In the genomic region with DNA sequence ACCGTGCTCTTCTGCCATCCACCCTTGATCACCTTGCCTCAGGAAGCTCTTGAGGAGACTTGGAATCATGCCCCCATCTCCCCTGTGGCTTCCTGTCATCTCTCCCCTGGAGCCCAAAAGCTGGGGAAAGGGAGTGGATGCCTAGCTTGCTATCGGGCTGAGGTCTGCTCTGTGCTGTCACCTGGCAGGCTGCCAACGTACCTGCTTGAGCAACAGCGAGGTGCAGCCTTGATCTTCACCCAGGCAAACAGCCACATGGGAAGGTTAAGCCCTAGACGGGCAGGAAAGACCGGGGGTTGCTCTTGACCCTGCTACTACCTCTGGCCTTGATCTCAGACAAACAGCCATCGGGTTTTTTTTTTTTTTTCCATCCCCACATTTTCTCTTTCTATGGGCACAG, we compare ENCODE assay signal across 11 mouse cellular contexts.
DNase-seq lines count a peak whose midpoint lies in the region; ATAC-seq and TF ChIP-seq lines count a peak whose summit lies in the region.
"Had no signal": no experiment of that assay in that cellular context is flagged by ENCODE, and none has a peak within 500 bp of the region (broad histone marks: within the 10 kb centered on the region; RNA-seq: fewer than 3 reads in every experiment).

No protein-coding gene starts in this region.

- H3K4me2 ChIP-seq in lung, embryonic 14.5 days: no peak overlapping the region
- H3K4me2 ChIP-seq in stomach, embryonic 15.5 days: peak overlapping the region; percentile 19; the same call in 1 of the 2 replicates
- H3K4me2 ChIP-seq in heart, embryonic 12.5 days: no peak overlapping the region
- H3K4me2 ChIP-seq: embryonic facial prominence, embryonic 15.5 days; midbrain, embryonic 13.5 days had no signal

- TF ChIP-seq CTCF in lung, embryonic 14.5 days (IDR thresholded peaks at IDR 0.05; ENCODE audit: low read depth): no peak

- no peaks in the 10 kb centered on the region for H3K27me3 ChIP-seq in lung, embryonic 14.5 days (ENCODE audit: insufficient read depth, low read length)
- no peaks in the 10 kb centered on the region for H3K27me3 ChIP-seq in stomach, embryonic 15.5 days (replicated peaks)
- H3K27me3 ChIP-seq in heart, embryonic 12.5 days (replicated peaks): 0 out of 2 replicates have a peak, but pooled peaks cover 2% of the 10 kb centered on the region
- H3K27me3 ChIP-seq: embryonic facial prominence, embryonic 15.5 days had no signal

- no peaks in the 10 kb centered on the region for H3K9me3 ChIP-seq in lung, embryonic 14.5 days (ENCODE audit: low read depth, low read length)
- H3K9me3 ChIP-seq in stomach, embryonic 15.5 days: no peaks in the 10 kb centered on the region
- no peaks in the 10 kb centered on the region for H3K9me3 ChIP-seq in heart, embryonic 12.5 days (replicated peaks)
- H3K9me3 ChIP-seq: embryonic facial prominence, embryonic 15.5 days; midbrain, embryonic 13.5 days had no signal

- no peak for ATAC-seq in lung, embryonic 14.5 days (ENCODE audit: insufficient read depth)
- ATAC-seq in stomach, embryonic 15.5 days (ENCODE audit: insufficient read depth, low FRiP score, low read depth): peak; percentile 66; the same call in 1 of the 2 replicates
- ATAC-seq in activated CD4-positive, CD25-positive, alpha-beta regulatory T cell, adult 4 months: no peak
- ATAC-seq in heart, embryonic 12.5 days (ENCODE audit: insufficient number of reproducible peaks, low FRiP score): no peak
- ATAC-seq: midbrain, embryonic 13.5 days had no signal

- H3K27ac ChIP-seq in lung, embryonic 14.5 days (ENCODE audit: low read depth): no peak overlapping the region
- peak overlapping the region; percentile 81 for H3K27ac ChIP-seq in stomach, embryonic 15.5 days
- no peak overlapping the region for H3K27ac ChIP-seq in heart, embryonic 12.5 days (ENCODE audit: poor library complexity, severe bottlenecking)
- H3K27ac ChIP-seq: embryonic facial prominence, embryonic 15.5 days; heart, adult 2 months; midbrain, embryonic 13.5 days had no signal

- no peak overlapping the region for H3K9ac ChIP-seq in lung, embryonic 14.5 days
- H3K9ac ChIP-seq in stomach, embryonic 15.5 days: no peak overlapping the region
- no peak overlapping the region for H3K9ac ChIP-seq in heart, embryonic 12.5 days
- H3K9ac ChIP-seq: embryonic facial prominence, embryonic 15.5 days; midbrain, embryonic 13.5 days had no signal

- peak; percentile 64 for DNase-seq in lung, embryonic 14.5 days
- DNase-seq in lung, postnatal 10 days: no peak
- DNase-seq in adrenal gland, postnatal 14 days: peak; percentile 56
- DNase-seq in kidney, postnatal 14 days: peak; percentile 59
- DNase-seq in spleen, postnatal 4 days (ENCODE audit: low spot score in 2 of 2): no peak
- DNase-seq: heart, adult 2 months had no signal

- 18% methylated on average over 7 of the region's 7 CpGs for WGBS in lung, embryonic 14.5 days
- 20% methylated on average over 7 of the region's 7 CpGs for WGBS in stomach, embryonic 15.5 days
- 49% methylated on average over 7 of the region's 7 CpGs for WGBS in heart, embryonic 12.5 days

- peaks cover 13% of the 10 kb centered on the region for H3K4me1 ChIP-seq in lung, embryonic 14.5 days (ENCODE audit: insufficient read depth)
- H3K4me1 ChIP-seq in stomach, embryonic 15.5 days: peaks cover 25% of the 10 kb centered on the region
- H3K4me1 ChIP-seq in heart, embryonic 12.5 days (replicated peaks): peaks cover 14% of the 10 kb centered on the region

- H3K36me3 ChIP-seq in lung, embryonic 14.5 days (ENCODE audit: insufficient read depth): no peaks in the 10 kb centered on the region
- no peaks in the 10 kb centered on the region for H3K36me3 ChIP-seq in stomach, embryonic 15.5 days
- H3K36me3 ChIP-seq in heart, embryonic 12.5 days: no peaks in the 10 kb centered on the region
- H3K36me3 ChIP-seq: embryonic facial prominence, embryonic 15.5 days; midbrain, embryonic 13.5 days had no signal

- no peak overlapping the region for H3K4me3 ChIP-seq in lung, embryonic 14.5 days (ENCODE audit: low read depth, low read length)
- no peak overlapping the region for H3K4me3 ChIP-seq in stomach, embryonic 15.5 days (replicated peaks)
- no peak overlapping the region for H3K4me3 ChIP-seq in heart, embryonic 12.5 days
- H3K4me3 ChIP-seq: embryonic facial prominence, embryonic 15.5 days; heart, adult 2 months; midbrain, embryonic 13.5 days had no signal

Comparison
In these comparisons a context has a peak if more than half of its experiments do, and no peak if none do; other contexts are left out.
1. DNase-seq: peak in lung, embryonic 14.5 days (single experiment), adrenal gland, postnatal 14 days (single experiment) and kidney, postnatal 14 days (single experiment); none in lung, postnatal 10 days (single experiment) and spleen, postnatal 4 days (0 of 2).